Mouse (Mus musculus) C2C12 (cell line): ENCODE measurements at regions not wholly inside any gene's neighbourhood (a gene's known extent, or its start where the extent isn't known, plus 50 kb on each side); places are given as distances from the start of the nearest gene placed in this dataset.

Experiments
- H3K27me3 ChIP-seq: one replicate; pipeline ENCODE4 v1.6.1; 2011; ENCODE audit not compliant: control insufficient read depth, insufficient read depth, insufficient read length
- H3K36me3 ChIP-seq: one replicate; pipeline ENCODE4 v1.6.1; 2011; ENCODE audit not compliant: control insufficient read depth, insufficient read depth
- H3K4me3 ChIP-seq: one replicate; pipeline ENCODE4 v1.5.1; 2011; ENCODE audit warnings: mild to moderate bottlenecking, control low read depth; ENCODE audit not compliant: poor library complexity, insufficient read depth, severe bottlenecking
- H3K79me2 ChIP-seq: one replicate; pipeline ENCODE4 v1.6.1; 2011; ENCODE audit not compliant: control insufficient read depth, insufficient read depth
- H3K79me3 ChIP-seq: one replicate; pipeline ENCODE4 v1.6.1; 2011; ENCODE audit warnings: low read depth, control low read depth
- H3ac ChIP-seq: one replicate; pipeline ENCODE3; 2011; ENCODE audit warnings: low read depth; ENCODE audit not compliant: control insufficient read depth, insufficient read length
- CEBPB ChIP-seq: IDR thresholded peaks from one replicate; pipeline ENCODE4 v1.6.1; 2011; ENCODE audit warnings: low read depth, mild to moderate bottlenecking, control low read depth, moderate library complexity
- CTCF ChIP-seq: IDR thresholded peaks from one replicate; pipeline ENCODE4 v1.5.1; 2011; ENCODE audit not compliant: control insufficient read depth, insufficient read depth, insufficient read length
- FOSL1 ChIP-seq: IDR thresholded peaks from one replicate; pipeline ENCODE4 v1.8.0; 2011; ENCODE audit warnings: mild to moderate bottlenecking, low read length; ENCODE audit not compliant: poor library complexity, insufficient read depth, severe bottlenecking
- MAX ChIP-seq: IDR thresholded peaks from one replicate; pipeline ENCODE4 v1.6.1; 2011; ENCODE audit warnings: mild to moderate bottlenecking, control low read depth
- MYOD1 ChIP-seq: IDR thresholded peaks from one replicate; pipeline ENCODE4 v1.6.1; 2011; ENCODE audit warnings: low read depth; ENCODE audit not compliant: control insufficient read depth, insufficient read length
- MYOG ChIP-seq: IDR thresholded peaks from one replicate; pipeline ENCODE4 v1.6.1; 2011; ENCODE audit not compliant: control insufficient read depth, insufficient read length; ENCODE audit errors: extremely low read depth
- USF1 ChIP-seq: IDR thresholded peaks from one replicate; pipeline ENCODE4 v1.6.1; 2011; ENCODE audit warnings: low read depth, mild to moderate bottlenecking, control low read depth, moderate library complexity

DNA sequence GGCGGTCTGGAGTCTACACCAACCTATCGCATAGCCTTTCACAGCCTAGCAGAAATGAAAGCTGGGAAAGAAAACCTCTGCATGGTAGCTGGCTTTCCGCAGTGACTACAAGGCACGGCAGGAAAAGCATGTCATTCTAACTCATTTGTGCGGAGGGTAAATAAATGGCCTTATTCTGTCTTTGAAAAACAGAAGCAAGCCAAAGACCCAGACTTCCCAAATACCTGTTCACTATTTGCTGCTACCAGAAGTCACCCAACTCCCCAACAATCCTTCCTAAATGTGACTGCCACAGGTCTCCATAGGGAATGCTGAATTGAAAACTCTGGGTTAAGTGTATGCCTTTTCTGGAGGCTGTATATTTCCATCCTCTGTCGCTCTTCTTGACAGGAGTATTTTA lies 258.0 kb upstream of the Atp10a start:
- Histone ChIP-seq H3K36me3 (no peaks in the 10 kb centered on the region), H3ac (no peak overlapping the region), H3K79me3 (no peaks in the 10 kb centered on the region), H3K4me3 (no peak overlapping the region), H3K27me3 (no peaks in the 10 kb centered on the region), H3K79me2 (no peaks in the 10 kb centered on the region)
- TF ChIP-seq MYOG, result no peak
- TF ChIP-seq MAX, result no peak
- no peak for TF ChIP-seq CEBPB
- no peak for TF ChIP-seq USF1
- TF ChIP-seq CTCF, result no peak

DNA sequence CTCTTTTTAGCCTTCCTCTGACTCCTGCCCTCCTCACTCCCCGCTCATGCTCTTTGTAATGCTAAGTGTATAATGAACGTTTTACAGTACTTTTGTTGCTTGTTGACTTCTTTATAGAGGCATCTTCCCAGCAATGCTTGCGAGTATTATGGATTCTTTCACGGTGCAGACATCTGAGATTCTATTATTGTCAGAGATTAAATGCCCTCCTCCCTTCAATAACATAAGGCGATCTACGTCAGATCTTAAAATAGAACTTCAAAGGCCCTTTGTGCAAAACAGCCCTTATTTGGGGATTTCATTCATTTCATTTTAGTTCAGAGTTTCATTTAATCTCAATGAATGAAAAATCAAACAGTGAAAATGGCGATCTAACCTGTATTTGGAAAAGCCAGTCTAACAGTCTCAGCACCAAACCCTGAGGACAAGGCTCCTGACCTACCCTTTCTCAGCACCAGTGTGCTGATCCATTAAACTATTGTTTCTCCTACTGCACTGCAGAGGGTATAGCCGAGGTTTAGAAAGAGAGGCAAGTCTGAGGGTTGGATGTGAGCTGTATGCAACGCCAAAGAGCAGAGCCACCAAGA lies 257.3 kb upstream of the Atp10a start:
- Histone ChIP-seq H3K36me3 (no peaks in the 10 kb centered on the region), H3ac (peak overlapping the region; percentile 49), H3K79me3 (no peaks in the 10 kb centered on the region), H3K27me3 (no peaks in the 10 kb centered on the region), H3K79me2 (no peaks in the 10 kb centered on the region), H3K4me3 (peak overlapping the region; percentile 26)
- no peak for TF ChIP-seq FOSL1
- TF ChIP-seq CTCF, result no peak
- no peak for TF ChIP-seq CEBPB
- TF ChIP-seq MYOD1, result no peak
- TF ChIP-seq MYOG, result no peak
- no peak for TF ChIP-seq MAX
- no peak for TF ChIP-seq USF1

DNA sequence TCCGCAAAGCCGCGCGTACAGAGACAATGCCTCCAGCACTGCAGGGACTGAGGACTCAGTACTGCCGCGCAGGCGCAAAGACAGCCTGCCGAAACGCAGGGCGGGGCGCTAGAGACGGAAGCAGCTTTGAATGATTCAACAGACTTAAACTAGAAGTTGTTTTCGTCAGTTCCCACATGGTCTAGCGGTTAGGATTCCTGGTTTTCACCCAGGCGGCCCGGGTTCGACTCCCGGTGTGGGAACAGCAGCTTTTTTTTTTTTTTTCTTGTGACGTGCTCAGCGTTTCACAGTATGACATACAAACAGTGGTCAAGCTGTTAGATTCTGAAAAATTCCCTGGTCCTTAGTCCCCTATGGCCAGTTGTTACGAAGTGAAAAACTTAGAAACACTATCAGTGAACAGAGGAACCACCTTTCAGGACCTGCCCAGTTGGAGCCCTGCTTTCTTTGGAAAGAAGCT lies 256.8 kb upstream of the Atp10a start:
- Histone ChIP-seq H3K36me3 (no peaks in the 10 kb centered on the region), H3K79me2 (no peaks in the 10 kb centered on the region), H3K27me3 (no peaks in the 10 kb centered on the region), H3K4me3 (peak overlapping the region; percentile 26), H3K79me3 (no peaks in the 10 kb centered on the region), H3ac (peak overlapping the region; percentile 49)
- TF ChIP-seq CEBPB (no peak), MYOG (no peak), FOSL1 (no peak), CTCF (no peak), USF1 (no peak), MAX (no peak), MYOD1 (no peak)

DNA sequence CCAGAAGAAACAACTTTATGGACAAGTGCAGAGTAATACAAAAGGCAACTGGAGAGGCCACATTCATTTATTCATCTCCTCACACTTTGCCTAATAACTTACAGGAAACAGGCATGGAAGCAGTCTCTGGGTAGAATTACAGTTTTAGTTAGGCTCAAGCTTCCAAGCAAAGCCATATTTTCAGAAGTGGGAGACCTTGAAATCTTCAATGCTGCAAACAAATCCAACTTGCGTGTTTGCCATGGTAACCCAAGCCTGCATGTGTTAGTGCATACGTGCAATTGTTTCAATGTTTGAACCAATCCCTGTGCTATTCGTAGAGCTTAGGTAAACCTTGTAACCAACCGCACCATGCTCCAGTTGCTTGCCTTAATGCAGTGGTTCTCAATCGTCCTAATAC lies 256.3 kb upstream of the Atp10a start:
- Histone ChIP-seq H3K79me2 (no peaks in the 10 kb centered on the region), H3K36me3 (no peaks in the 10 kb centered on the region), H3K27me3 (no peaks in the 10 kb centered on the region), H3ac (peak overlapping the region; percentile 47), H3K4me3 (peak overlapping the region; percentile 21), H3K79me3 (no peaks in the 10 kb centered on the region)
- TF ChIP-seq CEBPB, result no peak

DNA sequence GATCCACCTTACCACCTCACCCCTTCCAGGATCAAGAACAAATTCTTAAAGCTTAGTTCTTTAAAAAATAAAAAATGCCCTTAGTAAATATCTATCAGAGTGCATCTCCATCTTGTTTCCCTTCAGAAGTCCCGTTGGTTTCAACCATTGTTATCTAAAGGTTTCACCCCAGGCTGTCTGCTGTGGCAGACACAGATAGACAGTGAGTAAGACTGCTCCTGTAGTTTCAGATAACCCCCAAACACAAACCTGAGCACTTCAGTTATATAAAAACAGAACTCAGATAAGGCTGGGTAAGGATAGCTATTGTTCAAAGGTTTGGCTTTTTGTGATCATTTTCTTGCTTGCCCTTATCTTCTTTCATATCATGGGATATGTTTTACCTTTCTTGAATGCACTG lies 255.4 kb upstream of the Atp10a start:
- Histone ChIP-seq H3K4me3 (no peak overlapping the region), H3K36me3 (no peaks in the 10 kb centered on the region), H3K79me3 (no peaks in the 10 kb centered on the region), H3K79me2 (no peaks in the 10 kb centered on the region), H3K27me3 (no peaks in the 10 kb centered on the region), H3ac (no peak overlapping the region)
- no peak for TF ChIP-seq MAX
- no peak for TF ChIP-seq MYOD1
- TF ChIP-seq CEBPB, result no peak
- TF ChIP-seq FOSL1, result no peak

DNA sequence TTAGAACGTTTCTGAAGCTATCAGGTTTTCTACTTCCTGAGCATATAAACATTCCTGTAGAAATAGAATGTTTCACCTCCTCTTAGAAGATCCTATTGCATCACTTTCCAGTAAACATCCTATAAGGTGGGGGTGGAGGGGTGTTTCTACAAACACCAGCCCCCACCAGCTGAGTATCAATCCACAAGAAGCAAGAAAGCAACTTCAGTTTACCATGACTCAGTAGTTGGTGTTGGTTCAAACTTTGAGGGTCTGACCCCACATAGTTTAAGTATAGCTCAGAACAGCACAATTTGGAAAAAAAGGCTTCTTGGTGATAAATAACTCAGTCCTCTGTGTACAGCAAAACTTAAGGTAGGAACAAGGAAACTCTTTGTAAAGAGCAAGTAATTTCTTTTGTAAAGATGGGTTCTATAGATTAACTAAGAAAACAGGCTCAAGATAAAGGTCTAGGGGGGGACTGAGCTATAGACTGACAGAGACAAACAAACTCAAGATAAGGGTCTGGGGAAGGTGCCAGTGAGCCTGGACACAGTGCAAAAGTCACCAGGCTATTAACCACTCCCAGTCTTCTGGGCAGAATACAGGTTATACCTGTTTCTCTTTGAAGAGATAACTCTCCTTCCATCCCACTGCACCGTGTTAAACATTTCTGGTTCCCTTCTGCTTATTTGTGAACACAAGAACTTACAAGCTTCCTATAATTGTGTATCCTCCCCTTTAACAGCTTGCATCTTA lies 218.9 kb upstream of the Atp10a start:
- no peaks in the 10 kb centered on the region for H3K79me3 ChIP-seq
- H3K27me3 ChIP-seq, result no peaks in the 10 kb centered on the region
- H3K79me2 ChIP-seq, result no peaks in the 10 kb centered on the region
- H3K36me3 ChIP-seq, result no peaks in the 10 kb centered on the region
- TF ChIP-seq USF1, result no peak
- TF ChIP-seq MAX, result no peak
- peak; percentile 32 for TF ChIP-seq CEBPB
- no peak overlapping the region for H3K4me3 ChIP-seq
- no peak overlapping the region for H3ac ChIP-seq
